ENCODE assay signal across 24 mouse cellular contexts in genomic region chr16:41180867-41181266, GRCm38 (mm10).
DNase-seq lines count a peak whose midpoint lies in the region; ATAC-seq and TF ChIP-seq lines count a peak whose summit lies in the region.
"Had no signal": no experiment of that assay in that cellular context is flagged by ENCODE, and none has a peak within 500 bp of the region (broad histone marks: within the 10 kb centered on the region; RNA-seq: fewer than 3 reads in every experiment).

No protein-coding gene starts in this region.

- peak; percentile 41 for DNase-seq in embryonic facial prominence, embryonic 14.5 days (ENCODE audit: low spot score)
- DNase-seq in embryonic facial prominence, embryonic 10.5 days (ENCODE audit: low spot score) = no peak
- DNase-seq in limb, embryonic 14.5 days (ENCODE audit: low spot score) = peak; percentile 11
- DNase-seq in limb, embryonic 10.5 days (ENCODE audit: low spot score) = no peak
- DNase-seq in Muller cell, postnatal 12 days (ENCODE audit: inconsistent ontology term) = peak; percentile 43
- DNase-seq in retina, postnatal 1 day = peak; percentile 76
- no peak for DNase-seq in lung, postnatal 4 days
- DNase-seq: adrenal gland, postnatal 10 days; adrenal gland, postnatal 36 days; cerebellum, adult 11 months; cerebellum, adult 2 months; cerebellum, adult 9-11 months; cerebellum, postnatal 25 days; gastrocnemius, postnatal 25 days; heart, adult 18-20 months; heart, postnatal 10 days; heart, postnatal 36 days had no signal

- 45% methylated on average over 3 of the region's 3 CpGs for WGBS in embryonic facial prominence, embryonic 14.5 days
- 71% methylated on average over 3 of the region's 3 CpGs for WGBS in embryonic facial prominence, embryonic 10.5 days
- 43% methylated on average over 3 of the region's 3 CpGs for WGBS in limb, embryonic 14.5 days
- WGBS in limb, embryonic 10.5 days = 83% methylated on average over 3 of the region's 3 CpGs

- H3K36me3 ChIP-seq in embryonic facial prominence, embryonic 14.5 days (ENCODE audit: control insufficient read depth, insufficient read depth, low read length) = no peaks in the 10 kb centered on the region
- H3K36me3 ChIP-seq in embryonic facial prominence, embryonic 10.5 days (replicated peaks) = no peaks in the 10 kb centered on the region
- no peaks in the 10 kb centered on the region for H3K36me3 ChIP-seq in limb, embryonic 14.5 days (ENCODE audit: control insufficient read depth, insufficient read depth, low read length)
- H3K36me3 ChIP-seq in limb, embryonic 10.5 days = no peaks in the 10 kb centered on the region
- H3K36me3 ChIP-seq: embryonic facial prominence, embryonic 13.5 days; forebrain, embryonic 10.5 days; forebrain, embryonic 15.5 days; heart, embryonic 12.5 days; heart, embryonic 15.5 days had no signal

- H3K27me3 ChIP-seq in embryonic facial prominence, embryonic 14.5 days (replicated peaks; ENCODE audit: control insufficient read depth, insufficient read depth, low read length) = no peaks in the 10 kb centered on the region
- no peaks in the 10 kb centered on the region for H3K27me3 ChIP-seq in embryonic facial prominence, embryonic 10.5 days (replicated peaks; ENCODE audit: low read depth, poor library complexity, severe bottlenecking)
- no peaks in the 10 kb centered on the region for H3K27me3 ChIP-seq in limb, embryonic 14.5 days (ENCODE audit: control insufficient read depth, insufficient read depth, low read length)
- no peaks in the 10 kb centered on the region for H3K27me3 ChIP-seq in limb, embryonic 10.5 days (ENCODE audit: low read depth, poor library complexity, severe bottlenecking)
- H3K27me3 ChIP-seq: embryonic facial prominence, embryonic 13.5 days; forebrain, embryonic 15.5 days; heart, embryonic 12.5 days; heart, embryonic 15.5 days; Patski had no signal

- no peaks in the 10 kb centered on the region for H3K4me1 ChIP-seq in embryonic facial prominence, embryonic 14.5 days (ENCODE audit: control insufficient read depth, insufficient read depth, low read length)
- H3K4me1 ChIP-seq in embryonic facial prominence, embryonic 10.5 days = 0 out of 2 replicates have a peak, but pooled peaks cover 4% of the 10 kb centered on the region
- H3K4me1 ChIP-seq in limb, embryonic 14.5 days (ENCODE audit: control insufficient read depth, insufficient read depth, low read length) = no peaks in the 10 kb centered on the region
- no peaks in the 10 kb centered on the region for H3K4me1 ChIP-seq in limb, embryonic 10.5 days
- H3K4me1 ChIP-seq: embryonic facial prominence, embryonic 13.5 days; forebrain, embryonic 10.5 days; heart, embryonic 12.5 days; heart, embryonic 15.5 days had no signal

- peak; percentile 82; the same call in 1 of the 2 replicates for ATAC-seq in embryonic facial prominence, embryonic 14.5 days (ENCODE audit: low read depth)
- ATAC-seq in limb, embryonic 14.5 days (ENCODE audit: low FRiP score, low read depth) = no peak
- ATAC-seq: forebrain, embryonic 15.5 days; Patski had no signal

- no peak overlapping the region for H3K9ac ChIP-seq in embryonic facial prominence, embryonic 14.5 days (ENCODE audit: low read depth, low read length)
- H3K9ac ChIP-seq in limb, embryonic 14.5 days (ENCODE audit: low read depth, low read length, severe bottlenecking) = no peak overlapping the region
- H3K9ac ChIP-seq: embryonic facial prominence, embryonic 13.5 days; forebrain, embryonic 15.5 days; heart, embryonic 12.5 days; heart, embryonic 15.5 days; hindbrain, embryonic 14.5 days had no signal

- H3K9me3 ChIP-seq in embryonic facial prominence, embryonic 14.5 days (ENCODE audit: control insufficient read depth, low read length) = no peaks in the 10 kb centered on the region
- no peaks in the 10 kb centered on the region for H3K9me3 ChIP-seq in embryonic facial prominence, embryonic 10.5 days
- H3K9me3 ChIP-seq in limb, embryonic 14.5 days (ENCODE audit: control insufficient read depth, low read length) = no peaks in the 10 kb centered on the region
- H3K9me3 ChIP-seq in limb, embryonic 10.5 days (replicated peaks) = no peaks in the 10 kb centered on the region
- H3K9me3 ChIP-seq: embryonic facial prominence, embryonic 13.5 days; forebrain, embryonic 10.5 days; forebrain, embryonic 15.5 days; heart, embryonic 12.5 days; heart, embryonic 15.5 days had no signal

- no peak overlapping the region for H3K4me3 ChIP-seq in embryonic facial prominence, embryonic 14.5 days (ENCODE audit: low read depth, low read length)
- H3K4me3 ChIP-seq in embryonic facial prominence, embryonic 10.5 days = no peak overlapping the region
- no peak overlapping the region for H3K4me3 ChIP-seq in limb, embryonic 14.5 days (replicated peaks; ENCODE audit: low read length)
- H3K4me3 ChIP-seq in limb, embryonic 10.5 days = no peak overlapping the region
- H3K4me3 ChIP-seq: embryonic facial prominence, embryonic 13.5 days; forebrain, embryonic 10.5 days; forebrain, embryonic 15.5 days; heart, embryonic 12.5 days; heart, embryonic 15.5 days had no signal

- H3K4me2 ChIP-seq in embryonic facial prominence, embryonic 14.5 days (ENCODE audit: low read depth, low read length) = no peak overlapping the region
- no peak overlapping the region for H3K4me2 ChIP-seq in limb, embryonic 14.5 days (replicated peaks; ENCODE audit: low read depth, low read length, severe bottlenecking)
- H3K4me2 ChIP-seq: embryonic facial prominence, embryonic 13.5 days; forebrain, embryonic 15.5 days; heart, embryonic 12.5 days; heart, embryonic 15.5 days; hindbrain, embryonic 14.5 days had no signal

- no peak for TF ChIP-seq POLR2A in limb, embryonic 14.5 days (IDR thresholded peaks at IDR 0.05; ENCODE audit: borderline replicate concordance, extremely low read depth, insufficient read depth, insufficient read length)

- no peak overlapping the region for H3K27ac ChIP-seq in embryonic facial prominence, embryonic 14.5 days (replicated peaks; ENCODE audit: low read depth, low read length)
- H3K27ac ChIP-seq in embryonic facial prominence, embryonic 10.5 days (replicated peaks) = no peak overlapping the region
- H3K27ac ChIP-seq in limb, embryonic 14.5 days (replicated peaks; ENCODE audit: low read depth, low read length) = no peak overlapping the region
- no peak overlapping the region for H3K27ac ChIP-seq in limb, embryonic 10.5 days
- H3K27ac ChIP-seq: embryonic facial prominence, embryonic 13.5 days; forebrain, embryonic 10.5 days; forebrain, embryonic 15.5 days; heart, embryonic 15.5 days; hindbrain, embryonic 14.5 days had no signal

Comparison
In these comparisons a context has a peak if more than half of its experiments do, and no peak if none do; other contexts are left out.
1. DNase-seq: peak in embryonic facial prominence, embryonic 14.5 days (single experiment), limb, embryonic 14.5 days (single experiment), Muller cell, postnatal 12 days (single experiment) and retina, postnatal 1 day (single experiment); none in embryonic facial prominence, embryonic 10.5 days (single experiment), limb, embryonic 10.5 days (single experiment) and lung, postnatal 4 days (0 of 2).